Mouse (Mus musculus): ENCODE results near the gene Asic1.

DNA sequence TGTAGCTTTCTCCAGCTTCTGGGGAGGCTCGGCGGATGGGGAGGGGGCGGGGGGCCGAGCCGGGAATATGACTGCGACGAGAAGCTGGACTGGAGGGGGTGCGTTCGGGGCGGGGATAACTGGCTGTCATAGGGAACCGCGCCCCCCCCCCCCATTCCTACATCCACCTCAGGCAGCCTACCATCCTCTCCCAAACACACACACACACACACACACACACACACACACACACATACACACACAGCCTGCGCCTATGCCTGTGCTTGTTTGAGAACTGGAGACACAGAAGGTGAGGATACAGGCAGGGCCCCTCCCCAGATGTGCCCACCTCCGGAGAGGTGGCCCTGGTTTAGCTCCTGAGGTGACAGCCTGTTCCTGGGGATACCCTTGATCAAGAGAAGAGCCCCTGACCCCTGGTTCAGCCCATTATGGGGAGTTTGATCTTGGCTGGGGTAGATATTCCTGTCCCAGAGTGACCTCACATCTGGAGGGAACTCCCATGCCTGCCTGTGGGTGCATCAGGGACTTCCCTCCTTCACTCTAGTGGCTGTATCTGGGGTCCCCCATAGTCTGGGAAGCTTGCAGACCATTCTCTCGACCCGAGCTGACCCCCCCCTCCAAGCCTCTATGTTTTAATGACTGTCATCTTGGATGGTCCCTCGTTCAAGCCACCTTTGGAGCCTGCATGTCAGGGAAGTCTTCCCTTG is 949 bp downstream of the Asic1 start:
- TF ChIP-seq CTCF (IDR thresholded peaks at IDR 0.05; ENCODE audit: low read depth) (no peak), EP300 (optimal IDR thresholded peaks at IDR 0.05) (no peak)
